Mouse (Mus musculus): Measurements from ENCODE around the gene Dars2. TPM values are rescaled to one million over a fixed set of nuclear protein-coding genes. Genes with fewer than 3 reads are reported as not detected.
A peak's percentile ranks its signal among the peaks of the same experiment; 100 is the strongest.
"Not testable (repeated sequence)": the region's sequence is repeated elsewhere in the genome, so short reads cannot be mapped to it uniquely, and the experiment has no call there.

Dars2 gene
- total RNA-seq, 4 experiments from 2014 or later: 12.0 to 19.4 (median 15.6) TPM

- DNase-seq (ENCODE audit: low spot score in 2 of 2): no peak
These were observed 34.6 kb downstream of the Dars2 start for GRCm38 (mm10) chr1:161035786-161036404.

DNA sequence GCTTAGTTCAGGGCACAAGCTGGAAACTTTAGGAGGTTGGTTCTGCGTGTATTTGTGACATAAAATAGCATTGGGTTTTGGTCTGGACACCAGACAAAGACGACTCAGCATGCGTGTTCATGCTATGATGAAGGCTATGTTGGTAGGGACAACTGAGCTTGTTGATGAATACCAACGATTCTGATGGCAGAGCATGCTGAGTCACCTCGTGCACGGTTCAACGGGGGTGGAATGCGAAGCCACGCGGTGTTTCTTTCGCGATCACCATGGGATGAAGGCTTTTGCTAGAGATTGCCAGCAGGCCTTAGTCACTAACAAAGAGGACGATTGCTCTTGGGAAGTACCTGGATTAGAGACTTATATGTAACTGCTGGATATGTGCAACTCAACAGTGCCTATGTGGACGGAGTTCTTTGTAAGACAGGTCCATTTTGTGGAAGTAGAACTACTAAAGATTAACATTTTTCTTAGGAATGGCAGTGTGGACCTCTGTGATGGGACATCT is 35.1 kb downstream of the Dars2 start:
- no peak for DNase-seq (ENCODE audit: low spot score in 2 of 2)

- peak; percentile 97 for DNase-seq (ENCODE audit: low spot score in 2 of 2)
These were observed 35.8 kb downstream of the Dars2 start, which contains the start of gene Zbtb37 for GRCm38 (mm10) chr1:161034435-161035280. Gene Zbtb37, minus strand, starts transcription at chr1:161034849.

- no peak for DNase-seq (ENCODE audit: low spot score in 2 of 2)
These were observed 36.5 kb downstream of the Dars2 start for GRCm38 (mm10) chr1:161033856-161034434.

GRCm38 (mm10) chr1:161032345-161032744 is 38.1 kb downstream of the Dars2 start:
- no peak for DNase-seq (ENCODE audit: low spot score in 2 of 2)

DNA sequence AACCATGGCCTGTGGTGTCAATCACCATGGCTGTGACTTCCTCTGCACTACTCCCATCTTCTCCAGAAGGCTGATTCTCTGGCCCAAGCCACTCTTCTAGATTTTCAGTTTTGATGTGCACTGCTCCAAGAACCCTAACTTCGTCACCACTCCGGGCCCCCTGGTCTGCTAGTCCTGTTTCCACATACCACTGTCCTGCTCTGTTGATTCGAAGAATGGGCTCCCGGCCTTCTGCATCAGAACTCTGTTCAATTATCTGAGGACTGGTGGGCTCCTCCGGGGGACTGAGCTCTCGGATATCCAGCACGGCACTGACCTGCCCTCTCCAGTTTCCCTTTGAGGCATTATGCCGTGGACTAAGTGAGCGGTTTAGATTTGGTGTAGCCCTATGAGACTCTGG is 38.6 kb downstream of the Dars2 start:
- no peak for DNase-seq (ENCODE audit: low spot score in 2 of 2)

DNA sequence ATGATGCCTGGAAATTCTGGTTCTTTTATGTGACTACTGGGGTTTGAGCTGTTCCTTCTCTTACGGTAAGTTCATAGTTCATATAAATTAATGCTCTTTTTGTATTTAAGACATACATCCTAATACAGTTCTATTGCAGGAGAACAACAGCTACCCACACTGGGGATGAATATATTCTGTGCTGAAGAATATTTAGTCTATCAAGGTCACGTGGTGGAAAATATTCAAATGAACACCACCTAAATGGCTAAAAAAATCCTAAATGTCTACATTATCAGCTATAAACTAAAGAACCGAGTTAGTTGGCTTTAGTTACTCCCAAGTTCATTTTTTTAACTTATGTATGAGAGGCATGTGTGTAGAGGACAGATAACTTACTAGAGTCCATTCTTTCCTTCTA is 40.4 kb downstream of the Dars2 start:
- DNase-seq (ENCODE audit: low spot score in 2 of 2): no peak

- DNase-seq (ENCODE audit: low spot score in 2 of 2): not testable (repeated sequence)
These were observed 42.0 kb downstream of the Dars2 start for GRCm38 (mm10) chr1:161028427-161028826.

DNA sequence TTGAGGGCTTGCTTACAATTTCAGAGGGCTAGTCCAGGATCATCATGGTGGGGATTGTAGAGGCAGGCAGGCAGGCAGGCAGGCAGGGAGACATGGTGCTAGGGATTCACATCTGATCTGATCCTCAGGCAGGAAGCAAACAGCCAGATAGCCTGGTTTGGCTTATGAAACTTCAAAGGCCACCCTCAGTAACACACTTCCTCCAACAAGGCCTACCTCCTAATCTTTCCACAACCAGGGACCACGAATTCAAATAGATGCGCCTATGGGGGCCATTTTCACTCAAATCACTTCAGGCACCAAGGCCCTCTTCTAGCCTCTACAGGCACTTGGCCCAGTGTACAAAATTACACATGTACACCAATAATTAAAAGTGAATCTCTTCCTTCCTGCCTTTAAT is 43.3 kb downstream of the Dars2 start:
- no peak for DNase-seq (ENCODE audit: low spot score in 2 of 2)

- no peak for DNase-seq (ENCODE audit: low spot score in 2 of 2)
These were observed 44.8 kb downstream of the Dars2 start for GRCm38 (mm10) chr1:161025410-161026210.

DNA sequence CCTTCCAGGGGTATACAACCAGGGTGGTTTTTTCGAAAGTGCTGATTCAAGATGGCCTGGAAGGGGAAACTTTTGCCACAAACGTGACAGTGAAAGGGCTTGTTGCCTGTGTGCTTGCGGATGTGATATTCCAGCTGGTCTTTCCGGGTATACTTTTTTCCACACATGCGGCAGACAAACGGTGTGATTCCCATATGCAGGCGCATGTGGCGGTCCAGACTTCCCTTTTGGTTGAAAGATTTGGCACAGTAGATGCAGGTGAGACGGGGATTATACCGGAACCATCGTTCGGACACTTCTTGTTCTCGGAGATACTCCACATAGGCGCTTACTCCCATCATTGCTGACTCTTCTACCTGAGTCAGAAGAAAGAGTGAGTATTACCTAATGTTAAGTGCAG is 50.4 kb downstream of the Dars2 start:
- DNase-seq (ENCODE audit: low spot score in 2 of 2): no peak

GRCm38 (mm10) chr1:161016378-161016777 is 54.1 kb downstream of the Dars2 start:
- no peak for DNase-seq (ENCODE audit: low spot score in 2 of 2)

GRCm38 (mm10) chr1:161010436-161010835 is 60.0 kb downstream of the Dars2 start:
- no peak for DNase-seq (ENCODE audit: low spot score in 2 of 2)

DNA sequence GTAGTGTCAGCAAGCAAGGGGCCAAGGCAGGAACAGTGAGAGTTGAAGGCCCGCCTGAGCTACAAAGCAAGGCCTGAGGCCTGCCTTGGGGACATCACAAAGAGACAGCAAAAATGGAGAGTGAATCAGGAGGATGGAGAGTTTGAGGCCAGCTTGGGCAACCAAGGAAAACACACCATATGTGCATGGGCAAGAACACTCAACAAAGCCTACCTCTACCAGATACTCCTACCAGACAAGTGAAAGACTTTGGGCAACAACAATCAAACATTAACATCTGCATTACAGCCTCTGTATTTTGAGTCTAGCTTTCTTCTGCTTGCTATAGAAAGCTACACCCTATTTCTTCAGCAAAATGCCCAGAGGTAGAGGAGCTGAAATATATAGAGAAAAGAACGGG is 62.4 kb downstream of the Dars2 start:
- no peak for DNase-seq (ENCODE audit: low spot score in 2 of 2)

DNA sequence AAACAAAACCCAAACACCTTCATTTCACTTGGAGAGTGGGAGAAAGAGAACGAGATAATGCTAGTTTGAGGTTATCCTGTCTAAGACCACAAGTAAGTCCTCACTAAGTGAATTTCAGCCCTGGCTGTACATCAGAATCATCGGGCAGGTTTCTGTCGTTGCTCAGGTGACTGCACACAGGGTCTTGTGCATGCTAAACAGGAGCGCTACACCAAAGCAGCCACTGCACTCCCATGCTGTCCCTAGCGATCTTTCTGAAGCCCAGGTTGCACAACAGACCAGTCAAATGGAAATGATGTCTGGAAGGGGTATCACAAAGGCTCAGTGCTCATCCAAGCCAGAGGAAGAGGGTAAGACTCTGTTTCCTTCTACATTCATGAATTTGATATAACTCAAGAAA is 64.0 kb downstream of the Dars2 start:
- DNase-seq (ENCODE audit: low spot score in 2 of 2): no peak

DNA sequence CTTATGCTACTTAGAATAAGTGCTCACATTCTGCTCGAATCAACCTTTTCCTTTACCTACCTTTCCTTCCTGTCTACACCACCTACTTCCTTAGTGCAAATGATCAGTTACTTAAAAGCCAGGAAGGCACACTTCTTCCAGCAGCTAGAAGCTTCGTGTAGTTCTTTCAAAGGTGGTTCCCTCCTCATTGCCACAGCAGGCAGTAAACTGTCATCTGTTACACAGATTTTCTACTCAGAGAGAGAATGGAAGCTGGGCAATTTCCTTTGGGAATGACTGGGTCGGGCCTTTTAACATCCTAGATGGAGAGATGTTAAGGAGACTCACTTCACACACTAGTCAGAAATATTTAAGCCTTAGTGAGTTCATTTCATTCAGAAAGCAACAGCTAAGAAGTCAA is 64.9 kb downstream of the Dars2 start:
- DNase-seq (ENCODE audit: low spot score in 2 of 2): no peak

DNA sequence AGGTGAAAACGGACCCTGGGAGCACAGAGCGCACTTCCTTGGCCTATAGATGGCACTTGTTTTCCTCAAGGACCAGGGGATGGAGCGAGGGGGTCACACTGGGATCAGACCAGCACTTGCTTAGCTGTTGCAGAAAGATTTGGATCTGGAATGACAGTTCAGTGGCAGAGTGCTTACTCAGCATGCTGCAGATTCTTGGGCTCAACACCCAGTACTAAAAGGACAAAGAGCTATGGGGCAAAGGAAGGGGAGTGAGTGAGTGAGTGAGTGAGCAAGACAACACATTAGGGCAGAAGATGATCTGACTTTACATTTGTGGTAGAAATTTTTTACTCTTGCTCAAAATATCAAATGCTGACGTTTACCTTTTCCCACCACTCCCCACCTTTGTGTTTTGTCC is 65.5 kb downstream of the Dars2 start:
- no peak for DNase-seq (ENCODE audit: low spot score in 2 of 2)

DNA sequence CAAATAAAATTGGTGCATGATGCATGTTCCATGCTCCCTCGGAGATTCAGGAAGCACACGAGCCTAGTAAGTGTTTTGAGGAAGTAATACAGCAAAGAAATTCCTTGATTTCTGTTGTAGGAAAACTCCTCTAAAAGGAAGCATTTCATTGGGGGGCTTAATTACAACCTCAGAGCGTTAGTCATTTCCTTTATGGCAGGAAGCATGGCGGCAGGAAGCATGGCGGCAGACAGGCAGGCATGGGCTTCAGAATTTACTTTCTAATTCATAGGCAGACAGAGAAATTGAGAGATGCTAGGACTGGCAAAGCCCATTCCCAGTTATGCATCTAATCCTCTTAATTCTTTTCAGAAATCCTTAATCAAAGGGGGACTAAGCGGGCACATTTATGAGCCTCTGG is 76.6 kb downstream of the Dars2 start:
- no peak for DNase-seq (ENCODE audit: low spot score in 2 of 2)
